Mouse (Mus musculus): ENCODE results near the gene Lamp1.

The Lamp1 gene

GRCm38 (mm10) chr8:13164361-13164760 lies 5.4 kb downstream of the Lamp1 start:
- no peak for DNase-seq

DNA sequence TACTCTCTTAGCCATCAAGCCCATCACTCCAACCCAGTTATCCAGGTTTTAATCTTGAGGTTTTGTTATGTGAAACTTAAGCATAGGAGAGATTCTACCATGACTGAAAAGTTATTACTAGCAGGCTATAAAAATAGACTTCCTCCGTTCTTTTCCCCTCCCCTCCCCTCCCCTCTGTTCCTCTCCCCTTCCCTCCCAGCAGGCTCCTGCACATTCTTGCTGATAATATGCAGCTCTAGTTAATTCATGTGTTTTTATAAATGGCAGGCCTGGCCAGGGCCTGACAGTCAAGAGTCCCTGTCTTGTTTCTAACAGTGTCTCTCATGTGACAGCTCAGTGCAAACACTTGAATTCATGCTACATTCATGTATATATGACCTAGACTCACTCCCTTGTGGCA lies 11.5 kb downstream of the Lamp1 start:
- no peak for DNase-seq

GRCm38 (mm10) chr8:13174305-13174704 lies 15.3 kb downstream of the Lamp1 start:
- DNase-seq = no peak

GRCm38 (mm10) chr8:13174811-13175210 lies 15.8 kb downstream of the Lamp1 start:
- no peak for DNase-seq

DNA sequence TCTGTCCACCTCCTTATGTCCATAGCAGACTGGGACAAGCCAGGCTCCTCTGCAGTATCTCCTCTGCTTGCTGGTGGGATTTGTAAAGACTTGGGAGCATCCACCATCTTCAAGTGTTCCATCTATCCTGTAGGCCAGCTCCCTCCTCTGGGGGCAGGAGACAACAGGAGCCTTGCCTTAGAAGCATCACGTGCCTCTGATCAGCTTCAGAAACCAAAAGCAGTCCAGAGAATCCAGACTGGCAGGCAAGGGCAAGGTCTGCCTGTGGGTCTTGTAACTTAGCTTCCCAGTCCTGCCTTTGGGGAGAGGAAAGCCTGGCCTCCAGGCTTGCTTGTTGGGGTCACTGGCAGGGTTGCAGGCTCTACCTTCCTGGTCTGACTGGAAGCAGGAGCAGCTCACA lies 16.7 kb downstream of the Lamp1 start:
- no peak for DNase-seq

DNA sequence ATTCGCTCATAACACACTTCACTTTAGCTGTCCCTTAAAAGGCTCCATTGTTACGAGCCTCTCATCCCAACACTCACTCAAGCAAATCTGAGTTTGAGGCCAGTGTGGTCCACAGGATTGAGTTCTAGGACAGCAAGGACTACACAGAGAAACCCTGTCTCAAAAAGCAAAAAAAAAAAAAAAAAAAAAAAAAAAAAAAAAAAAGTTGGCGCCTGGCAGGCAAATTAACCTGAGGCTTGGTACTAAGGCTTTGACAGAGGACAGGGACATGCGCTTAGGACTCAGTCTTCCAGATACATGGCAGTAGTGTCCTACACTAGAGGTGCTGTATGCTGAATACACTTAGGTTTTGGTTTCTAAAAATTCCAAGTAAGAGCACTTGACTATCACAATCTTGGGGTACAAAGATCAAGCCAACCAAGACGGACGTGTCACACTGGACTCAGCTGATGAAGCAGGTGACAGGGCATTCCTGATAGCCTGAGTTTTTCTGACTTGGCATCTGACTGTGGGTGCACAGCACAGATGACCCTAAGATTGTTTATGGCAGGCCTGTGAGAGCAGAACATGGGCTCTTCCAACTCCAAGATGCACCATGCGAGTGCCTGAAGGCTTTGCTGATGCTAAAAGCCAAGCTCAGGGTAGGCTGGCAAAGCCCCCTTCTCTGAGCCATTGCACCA lies 18.4 kb downstream of the Lamp1 start:
- DNase-seq = no peak

DNA sequence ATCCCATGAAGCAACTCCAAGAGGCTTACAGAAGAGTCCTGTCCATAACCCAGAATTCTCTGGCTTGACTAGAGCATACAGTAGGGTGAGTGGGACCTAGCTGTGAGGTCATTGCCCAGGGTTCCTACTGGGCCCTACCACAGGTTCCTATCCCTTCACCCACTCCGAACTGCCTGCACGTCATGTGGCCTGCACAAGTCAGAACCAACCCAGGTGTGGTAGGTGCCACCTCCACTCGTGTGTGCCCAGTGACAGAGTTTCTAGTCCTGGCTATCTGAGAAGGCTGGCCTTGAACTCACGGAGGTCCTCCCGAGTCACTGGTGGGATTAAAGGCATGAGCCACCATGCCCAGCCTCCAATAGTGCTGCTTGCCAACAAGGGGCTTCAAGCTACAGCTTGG lies 19.2 kb downstream of the Lamp1 start:
- no peak for DNase-seq

- no peak for DNase-seq
Observed at GRCm38 (mm10) chr8:13179482-13179881, 20.5 kb downstream of the Lamp1 start.

DNA sequence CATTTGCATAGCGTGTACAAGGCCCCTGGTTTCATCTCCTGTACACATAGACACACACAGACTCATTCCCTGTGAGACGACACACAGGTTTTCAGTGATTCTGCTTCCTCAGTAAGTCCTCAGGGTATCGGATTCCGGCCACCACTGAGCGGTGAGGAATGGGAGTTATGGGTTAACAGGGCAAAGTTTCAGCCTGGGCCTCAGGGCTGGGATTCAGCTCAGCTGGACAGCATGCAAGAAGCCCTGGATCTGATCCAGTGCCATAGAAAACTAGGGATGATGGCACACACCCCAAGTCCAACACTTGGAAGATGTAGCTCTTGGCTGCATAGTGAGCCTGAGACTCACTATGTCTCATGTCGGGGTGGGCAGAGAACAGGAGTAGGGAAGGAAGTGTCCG lies 21.0 kb downstream of the Lamp1 start:
- DNase-seq = no peak

DNA sequence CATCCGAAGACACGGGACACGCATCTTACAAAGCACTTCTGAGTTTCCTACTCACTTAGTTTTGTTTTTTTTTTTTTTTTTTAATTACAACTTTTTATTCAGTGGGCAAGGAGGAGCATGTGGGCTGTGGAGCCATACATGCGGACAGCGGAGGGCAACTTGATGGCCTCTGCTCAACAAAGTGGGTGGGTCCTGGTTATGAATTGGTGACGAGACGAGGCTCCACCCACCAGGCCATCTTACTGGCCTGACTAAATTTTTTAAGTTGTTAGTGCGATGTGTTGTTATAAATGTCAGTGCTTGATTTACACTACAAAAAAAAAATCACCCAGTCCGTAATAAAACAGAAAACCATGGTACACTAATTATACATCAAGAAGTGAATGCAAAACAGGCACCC lies 21.4 kb downstream of the Lamp1 start:
- DNase-seq = no peak

DNA sequence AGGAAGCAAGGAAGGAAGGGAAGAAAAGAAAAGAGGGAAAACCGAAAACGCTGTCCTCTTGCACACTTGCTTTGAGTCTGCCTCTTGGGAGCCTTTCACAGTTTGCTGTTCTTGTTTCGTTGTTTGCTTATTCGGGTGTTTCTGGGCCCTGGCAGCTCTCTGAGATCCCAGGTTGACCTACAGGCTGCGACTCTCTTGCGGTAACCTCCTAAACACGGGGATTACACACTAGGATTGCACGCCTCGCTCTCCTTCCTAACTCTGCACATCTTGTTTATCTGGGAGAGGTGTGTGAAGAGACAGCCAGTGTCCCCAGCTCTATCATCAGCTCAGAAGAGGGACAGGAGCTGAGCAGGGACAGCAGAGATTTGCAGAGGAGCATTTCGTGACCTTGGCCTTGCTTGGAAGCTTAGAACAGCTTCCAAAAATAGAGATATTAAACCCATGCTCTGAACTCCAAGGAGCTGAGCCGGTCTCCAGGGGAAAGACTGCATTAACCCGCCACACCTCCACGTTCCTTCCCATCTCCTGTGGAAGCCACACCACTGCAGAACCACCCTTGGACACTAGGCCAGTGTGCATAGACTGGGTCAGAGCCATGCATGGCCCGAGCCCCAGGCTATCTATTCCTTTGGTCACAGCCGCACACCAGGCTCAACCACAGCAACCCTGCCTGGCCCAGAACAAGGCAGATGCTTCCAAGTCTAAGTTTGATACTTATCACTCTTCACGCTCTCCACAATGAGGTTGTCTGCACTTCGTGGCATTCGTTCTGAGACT lies 22.1 kb downstream of the Lamp1 start:
- no peak for DNase-seq

DNA sequence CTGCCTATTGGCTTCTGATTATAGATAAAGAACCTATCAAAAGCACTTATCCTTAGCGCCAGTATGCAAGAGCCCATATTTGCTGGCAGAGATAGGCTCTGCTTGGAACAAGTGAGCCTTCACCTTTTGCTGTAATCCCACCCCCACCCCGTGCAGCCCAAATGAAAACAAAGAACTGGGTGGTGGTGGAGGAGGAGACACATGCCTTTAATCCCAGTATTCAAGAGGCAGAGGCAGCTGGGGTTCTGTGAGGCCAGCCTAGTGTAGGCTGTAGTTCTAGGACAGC lies 22.7 kb downstream of the Lamp1 start:
- DNase-seq = no peak

DNA sequence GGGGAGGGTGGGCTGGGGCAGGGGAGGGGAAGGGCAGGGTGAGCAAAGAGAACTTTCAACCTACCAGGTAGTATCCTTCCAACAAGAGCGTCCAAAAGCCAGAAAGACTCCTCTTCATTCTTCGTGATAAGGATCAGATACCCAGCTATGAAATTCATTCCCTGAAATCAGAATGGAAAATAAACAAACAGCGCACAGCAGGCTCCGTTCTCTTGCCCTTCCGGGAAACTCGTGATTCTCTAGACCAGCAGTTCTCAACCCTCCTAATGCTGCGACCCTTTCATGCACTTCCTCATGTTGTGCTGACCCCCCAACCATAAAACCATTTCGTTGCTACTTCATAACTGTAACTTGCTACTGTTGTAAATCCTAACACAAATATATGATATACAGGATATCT lies 27.9 kb downstream of the Lamp1 start:
- DNase-seq = no peak

DNA sequence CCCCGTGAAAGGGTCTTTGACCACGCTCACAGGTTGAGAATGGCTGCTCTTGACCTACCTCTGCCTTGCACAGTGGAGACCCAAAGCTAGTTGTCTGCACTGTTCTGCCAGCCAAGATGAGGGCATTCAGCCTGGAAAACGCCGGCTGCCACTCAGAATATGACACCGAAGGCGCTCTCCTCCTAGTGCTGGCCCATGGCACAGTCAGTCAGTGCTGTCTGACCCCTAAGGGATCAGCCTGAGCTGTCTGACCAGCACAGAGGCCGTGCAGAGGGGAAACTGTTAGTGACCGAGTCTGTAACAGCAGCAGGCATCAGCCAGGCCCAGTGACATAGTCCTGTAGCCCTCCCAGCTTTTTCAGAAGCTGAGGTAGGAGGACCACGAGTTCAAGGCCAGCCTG lies 28.3 kb downstream of the Lamp1 start:
- no peak for DNase-seq

DNA sequence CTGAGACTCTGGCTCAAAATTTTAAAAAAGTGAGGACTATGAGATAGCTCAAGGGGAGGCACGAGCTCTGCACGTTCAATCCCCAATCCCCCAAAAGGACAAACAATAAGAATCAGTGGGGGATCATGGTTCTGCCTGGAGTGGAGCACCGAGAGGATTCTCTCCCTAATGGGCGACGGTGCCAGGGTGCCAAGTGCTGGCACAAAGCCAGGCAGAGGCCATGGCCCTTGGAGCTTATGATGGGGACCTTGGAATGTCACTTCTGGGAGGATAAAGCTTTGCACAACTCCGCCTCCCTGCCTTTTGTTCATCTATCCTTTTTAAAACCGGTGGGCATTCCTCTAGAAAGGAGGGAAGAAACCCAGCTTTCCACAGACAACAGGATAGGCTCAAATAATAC lies 28.7 kb downstream of the Lamp1 start:
- no peak for DNase-seq

DNA sequence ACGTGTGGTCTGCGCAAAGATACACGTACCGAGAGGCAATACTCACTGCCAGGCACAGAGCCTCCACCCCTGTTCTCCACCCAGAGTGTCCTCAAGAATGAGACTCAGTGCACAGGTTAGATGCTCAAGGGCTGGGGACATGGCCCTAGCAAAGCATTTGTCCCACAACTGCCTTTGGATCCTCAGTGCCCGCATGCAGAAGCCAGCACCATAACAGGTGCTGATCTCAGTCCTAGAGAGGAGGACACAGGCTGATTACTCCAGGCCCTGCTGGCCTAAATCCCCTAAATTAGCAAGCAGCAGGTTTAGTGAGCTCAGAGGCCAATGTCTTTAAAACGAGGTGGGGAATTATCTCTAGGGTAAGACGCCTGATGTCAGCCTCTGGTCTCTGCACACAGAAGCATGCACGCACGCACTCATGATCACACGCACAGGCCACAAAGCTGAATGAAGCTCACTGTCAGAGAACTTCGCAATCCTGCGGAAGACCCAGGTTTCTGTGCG lies 29.1 kb downstream of the Lamp1 start:
- DNase-seq = no peak

DNA sequence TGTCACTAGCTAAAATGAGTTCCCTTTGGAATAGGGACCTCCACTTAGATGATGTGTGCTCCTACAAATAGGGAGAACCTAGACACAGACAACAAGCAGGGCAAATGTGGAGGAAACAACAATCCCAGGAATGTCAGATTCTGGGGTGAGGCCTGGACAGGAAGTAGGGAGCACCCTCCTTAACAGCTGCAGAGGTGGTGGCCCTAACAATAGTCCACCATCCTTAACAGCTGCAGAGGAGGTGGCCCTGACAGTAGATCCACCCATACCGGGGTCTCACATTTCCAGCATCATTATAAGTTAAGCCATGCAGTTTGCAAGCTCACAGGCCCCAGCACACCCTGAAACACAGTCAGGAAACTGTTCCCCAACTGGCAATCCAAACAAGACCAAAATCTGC lies 29.9 kb downstream of the Lamp1 start:
- no peak for DNase-seq

GRCm38 (mm10) chr8:13190235-13190634 lies 31.3 kb downstream of the Lamp1 start:
- no peak for DNase-seq

DNA sequence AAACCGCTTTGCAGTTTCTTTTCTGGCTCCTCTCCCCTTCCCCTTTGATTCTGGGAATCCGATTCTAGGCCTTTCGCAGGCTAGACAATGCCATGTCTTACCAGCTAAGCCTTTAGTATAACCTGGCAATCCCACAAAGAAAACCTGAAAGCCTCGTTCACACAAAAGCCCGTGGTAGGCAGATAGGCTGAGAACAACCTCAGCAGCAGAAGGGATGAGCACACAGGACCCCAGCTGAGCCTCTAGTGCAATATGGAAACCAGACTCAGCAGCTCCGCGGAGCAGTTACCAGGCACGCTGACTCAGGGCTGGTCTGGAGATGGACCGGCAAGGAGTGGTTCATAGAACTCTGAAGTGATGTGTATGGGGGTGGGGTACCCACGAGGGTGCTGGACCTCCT lies 35.9 kb downstream of the Lamp1 start:
- no peak for DNase-seq

GRCm38 (mm10) chr8:13197493-13197892 lies 38.5 kb downstream of the Lamp1 start:
- no peak for DNase-seq

GRCm38 (mm10) chr8:13199385-13200061 lies 40.6 kb downstream of the Lamp1 start:
- DNase-seq = no peak

DNA sequence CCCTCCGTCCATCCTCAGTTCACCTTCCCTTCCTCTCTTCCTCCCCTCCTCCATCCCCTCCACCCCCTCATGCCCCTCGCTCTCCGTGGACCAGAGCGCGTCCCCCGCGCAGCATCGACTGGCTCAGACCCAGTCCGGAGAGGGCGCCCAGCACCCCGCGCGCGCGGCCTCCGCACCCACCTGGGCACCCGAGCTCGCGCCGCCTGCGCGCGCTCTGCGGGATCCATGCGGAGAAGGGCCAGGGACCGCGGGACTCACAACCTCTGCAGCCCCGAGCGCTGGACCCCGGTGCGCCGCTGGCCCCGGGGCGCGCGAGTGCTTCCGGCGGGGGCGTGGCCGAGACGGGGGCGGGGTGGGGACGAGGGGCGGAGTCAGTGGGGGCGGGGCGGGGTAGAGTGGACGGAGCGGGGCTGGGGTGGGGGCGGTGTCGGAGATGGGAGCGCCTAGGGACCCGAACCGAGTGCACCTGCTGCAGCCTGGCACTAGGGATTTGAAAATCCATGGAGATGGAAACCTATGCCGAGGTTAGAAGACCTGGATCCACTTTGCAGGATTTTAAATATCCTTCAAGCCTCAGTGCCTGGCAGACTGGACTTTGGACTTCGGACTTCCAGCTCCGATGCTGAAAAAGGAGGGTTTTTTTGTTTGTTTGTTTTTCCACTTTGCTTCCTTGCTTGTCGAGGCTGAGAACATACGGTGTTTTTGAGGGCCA lies 41.5 kb downstream of the Lamp1 start, which contains the start of gene Grtp1:
Grtp1 (minus strand) TSS at position 320 of the 712 bp plus-strand sequence.
- DNase-seq = no peak

DNA sequence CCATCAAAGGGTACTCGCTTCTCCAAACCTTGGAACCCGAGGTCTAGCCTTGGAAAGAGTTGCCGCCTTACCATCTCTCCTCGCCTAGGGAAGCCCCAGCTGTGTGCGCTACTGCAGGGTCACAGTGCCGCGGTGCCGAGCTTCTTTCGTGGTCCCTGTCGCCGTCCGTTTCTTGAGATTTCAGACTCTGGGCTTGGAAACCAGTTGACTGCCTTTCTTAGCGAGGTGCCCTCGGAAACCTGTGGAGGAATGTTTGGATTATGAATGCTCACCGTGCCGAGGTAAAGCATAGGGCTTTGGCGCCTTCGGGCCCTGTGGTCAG lies 42.0 kb downstream of the Lamp1 start:
- DNase-seq = no peak

- DNase-seq = no peak
Observed at GRCm38 (mm10) chr8:13202041-13202440, 43.1 kb downstream of the Lamp1 start.
